Mouse (Mus musculus) stomach, embryonic 14.5 days (tissue): ENCODE results near the gene Nradd. TPM values are rescaled to one million over a fixed set of nuclear protein-coding genes. Genes with fewer than 3 reads are reported as not detected.

ENCODE experiments used
- ATAC-seq: fragments of 200-750 bp; cut with Nextera tagmentation; 2 replicates; pipeline ENCODE4 v1.8.0; 2017; ENCODE audit warnings: low read depth, moderate TSS enrichment; ENCODE audit not compliant: insufficient number of reproducible peaks, insufficient read depth, low FRiP score
- H3K27ac ChIP-seq: fragments of 300-500 bp; sonication (generic); 2 replicates; pipeline ENCODE4 v1.5.1; 2014; ENCODE audit warnings: mild to moderate bottlenecking, low read length, moderate library complexity, mixed read lengths
- H3K27me3 ChIP-seq: fragments of 300-500 bp; sonication (generic); 2 replicates; pipeline ENCODE4 v1.6.1; 2014; ENCODE audit warnings: low read length, control low read depth, mixed read lengths; ENCODE audit not compliant: control insufficient read depth, insufficient read depth
- H3K36me3 ChIP-seq: fragments of 300-500 bp; sonication (generic); 2 replicates; pipeline ENCODE4 v1.6.1; 2014; ENCODE audit warnings: mild to moderate bottlenecking, control low read depth, low read length, moderate library complexity, mixed read lengths; ENCODE audit not compliant: control insufficient read depth, insufficient read depth
- H3K4me1 ChIP-seq: fragments of 300-500 bp; sonication (generic); 2 replicates; pipeline ENCODE4 v1.6.1; 2014; ENCODE audit warnings: low read length, control low read depth, mixed read lengths; ENCODE audit not compliant: control insufficient read depth, insufficient read depth
- H3K4me2 ChIP-seq: fragments of 300-500 bp; sonication (generic); replicated peaks from 2 replicates; pipeline ENCODE4 v1.6.1; 2014; ENCODE audit warnings: low read depth, low read length, control low read depth
- H3K4me3 ChIP-seq: fragments of 300-500 bp; sonication (generic); 2 replicates; pipeline ENCODE4 v1.5.1; 2014; ENCODE audit warnings: low read depth, low read length, control low read depth
- H3K9ac ChIP-seq: fragments of 300-500 bp; sonication (generic); replicated peaks from 2 replicates; pipeline ENCODE4 v1.6.1; 2014; ENCODE audit warnings: low read depth, mild to moderate bottlenecking, control low read depth, low read length, moderate library complexity, mixed read lengths
- H3K9me3 ChIP-seq: fragments of 300-500 bp; sonication (generic); 2 replicates; pipeline ENCODE4 v1.6.1; 2016; ENCODE audit warnings: low read depth, low read length, control low read depth; ENCODE audit not compliant: control insufficient read depth
- WGBS: fragments of 180-500 bp; shearing (Covaris S2); extraction: QIAGEN DNeasy Blood & Tissue Kit; methylation state at CpG from one replicate; pipeline ENCODE4 v1.1.7; 2014; 5-methylcytosine and 5-hydroxymethylcytosine counted together
- microRNA-seq: library from miRNA; unstranded; fragments of <30 nt; microRNA quantifications from one replicate; pipeline ENCODE4, GENCODE M21; 2016
- polyA plus RNA-seq: library from polyadenylated mRNA; unstranded; fragments of >200 nt; fragmentation: Nextera tagmentation; extraction: Ambion mirVana; gene quantifications from 2 replicates; pipeline ENCODE4 v1.2.1, GENCODE M21; 2014

Nradd gene
- polyA plus RNA-seq, 1 experiment from 2014 or later = 19.4 TPM

DNA sequence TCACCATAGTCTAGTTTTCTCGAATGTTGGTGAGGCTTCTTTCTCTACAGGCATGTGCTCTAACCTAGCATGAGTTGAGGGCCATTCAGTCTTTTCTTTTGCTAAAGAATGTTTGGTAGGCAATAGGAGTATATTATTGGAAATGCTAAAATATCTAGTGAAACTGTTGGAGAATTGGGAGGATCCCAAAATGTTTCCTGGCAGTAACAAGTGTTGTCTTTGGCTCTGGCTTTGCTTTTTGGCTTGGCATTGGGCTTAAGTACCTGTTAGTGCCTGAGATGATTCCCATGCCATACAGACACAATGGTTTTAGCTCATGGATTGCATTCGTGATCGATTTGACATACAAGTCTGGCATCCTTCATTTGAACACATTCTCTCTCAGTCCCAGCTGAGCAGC, 12.8 kb downstream of the Nradd start:
- Histone ChIP-seq H3K4me1 (no peaks in the 10 kb centered on the region), H3K36me3 (peaks cover 40% of the 10 kb centered on the region), H3K27me3 (no peaks in the 10 kb centered on the region), H3K9ac (no peak overlapping the region), H3K27ac (no peak overlapping the region), H3K9me3 (no peaks in the 10 kb centered on the region), H3K4me2 (no peak overlapping the region), H3K4me3 (no peak overlapping the region)
- WGBS = 90% methylated on average over 3 of the region's 3 CpGs
- no peak for ATAC-seq

DNA sequence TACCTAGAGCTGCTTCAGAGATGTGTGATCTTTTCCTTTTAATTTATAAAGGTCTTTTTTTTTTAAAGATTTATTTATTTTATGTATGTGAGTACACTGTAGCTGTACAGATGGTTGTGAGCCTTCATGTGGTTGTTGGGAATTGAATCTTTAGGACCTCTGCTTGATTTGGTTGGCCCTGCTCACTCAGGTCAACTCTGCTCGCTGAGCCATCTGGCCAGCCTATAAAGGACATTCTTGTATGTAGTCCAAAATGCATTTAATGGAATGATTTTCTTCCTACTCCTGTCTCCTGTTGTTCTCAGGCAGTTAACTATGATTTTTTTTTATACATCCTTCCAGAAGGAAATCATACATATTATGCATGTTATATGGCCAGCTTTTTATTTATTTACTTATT, 40.7 kb downstream of the Nradd start:
- H3K27me3 ChIP-seq = no peaks in the 10 kb centered on the region
- H3K27ac ChIP-seq = no peak overlapping the region
- H3K4me3 ChIP-seq = no peak overlapping the region
- ATAC-seq = no peak
- 86% methylated on average over 1 of the region's 1 CpGs for WGBS
- H3K9ac ChIP-seq = no peak overlapping the region
- no peaks in the 10 kb centered on the region for H3K4me1 ChIP-seq
- peaks cover 10% of the 10 kb centered on the region for H3K36me3 ChIP-seq
- no peak overlapping the region for H3K4me2 ChIP-seq
- H3K9me3 ChIP-seq = no peaks in the 10 kb centered on the region

DNA sequence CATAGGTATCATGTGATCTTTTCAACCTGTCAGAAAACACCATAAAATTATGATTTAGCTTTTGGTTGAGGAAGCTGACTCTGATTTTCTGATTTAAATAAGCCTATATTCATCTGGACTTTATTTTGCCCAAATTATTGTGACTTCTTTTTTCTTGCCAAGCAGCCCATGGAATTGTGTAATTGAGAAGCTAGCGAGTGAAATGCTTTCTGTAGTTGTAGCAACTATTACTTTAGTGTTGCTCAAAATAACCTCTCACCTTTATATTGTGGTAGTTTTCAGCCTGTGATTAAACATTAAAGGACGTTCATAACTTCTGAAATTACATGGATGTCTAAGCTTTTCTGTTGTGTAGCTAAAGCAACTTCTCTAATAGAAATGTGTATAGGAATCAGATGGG, 42.1 kb downstream of the Nradd start:
- Histone ChIP-seq H3K9me3 (no peaks in the 10 kb centered on the region), H3K4me3 (no peak overlapping the region), H3K4me1 (no peaks in the 10 kb centered on the region), H3K4me2 (no peak overlapping the region), H3K27me3 (no peaks in the 10 kb centered on the region), H3K9ac (no peak overlapping the region), H3K36me3 (peaks cover 17% of the 10 kb centered on the region), H3K27ac (no peak overlapping the region)
- no peak for ATAC-seq
- 96% methylated on average over 2 of the region's 2 CpGs for WGBS

Small RNA genes lying within 50 kb of the gene (microRNA-seq; reads per million reads assigned to microRNA genes)
- not detected for gene Mir8107

Other genes with a start within 250 kb of the Nradd start
- 19.3 and 21.3 TPM in 2 replicates for gene Ptpn23, start 216.2 kb downstream of the Nradd start, polyA plus RNA-seq
- 9.6 and 13.1 TPM in 2 replicates for gene Ngp, start 204.7 kb downstream of the Nradd start, polyA plus RNA-seq
- 10.7 and 10.9 TPM in 2 replicates for gene Klhl18, start 147.8 kb downstream of the Nradd start, polyA plus RNA-seq
- 0.72 and 1.0 TPM in 2 replicates for gene Kif9, start 147.5 kb downstream of the Nradd start, polyA plus RNA-seq
- 59.6 and 61.7 TPM in 2 replicates for gene Setd2, start 91.9 kb downstream of the Nradd start, polyA plus RNA-seq
- 4.3 and 4.5 TPM in 2 replicates for gene Nbeal2, start 29.7 kb upstream of the Nradd start, polyA plus RNA-seq
- gene Ccdc12, start 32.1 kb upstream of the Nradd start, polyA plus RNA-seq = 138 TPM in 2 replicates
- 0.72 and 1.0 TPM in 2 replicates for gene Myl3, start 117.4 kb upstream of the Nradd start, polyA plus RNA-seq
- gene Pth1r, start 122.7 kb upstream of the Nradd start, polyA plus RNA-seq = 19.0 and 19.8 TPM in 2 replicates
- gene Prss42, start 173.7 kb upstream of the Nradd start, polyA plus RNA-seq = 0.16 TPM in 1 of 2 replicates, not detected in the other
- gene Prss44, start 189.5 kb upstream of the Nradd start, polyA plus RNA-seq = not detected in 2 replicates
- not detected in 2 replicates for gene Prss43, start 202.2 kb upstream of the Nradd start, polyA plus RNA-seq
- not detected in 2 replicates for gene Prss45, start 210.1 kb upstream of the Nradd start, polyA plus RNA-seq
- gene Prss46, start 220.1 kb upstream of the Nradd start, polyA plus RNA-seq = not detected in 2 replicates
- gene Prss50, start 233.5 kb upstream of the Nradd start, polyA plus RNA-seq = 0.55 TPM in 1 of 2 replicates, not detected in the other